Mouse (Mus musculus) cerebellum, adult 2 months (tissue): ENCODE measurements around the gene Mrpl51. TPM values are rescaled to one million over a fixed set of nuclear protein-coding genes. Genes with fewer than 3 reads are reported as not detected.

ENCODE experiments used
- DNase-seq, 2 experiments: peaks; one replicate each; pipeline ENCODE4 v3.0.0; 2021
- H3K27ac ChIP-seq: fragments of 200-500 bp; 2 replicates; pipeline ENCODE4 v1.5.1; 2012; ENCODE audit warnings: low read length, control low read depth, inconsistent platforms; ENCODE audit not compliant: insufficient read depth
- H3K27me3 ChIP-seq: fragments of 200-500 bp; 2 replicates; pipeline ENCODE4 v1.6.1; 2012; ENCODE audit warnings: inconsistent platforms, mild to moderate bottlenecking, low read length, moderate library complexity; ENCODE audit not compliant: control insufficient read depth, insufficient read depth
- H3K4me1 ChIP-seq: fragments of 200-500 bp; 2 replicates; pipeline ENCODE4 v1.6.1; 2011; ENCODE audit warnings: low read length; ENCODE audit not compliant: control insufficient read depth, insufficient read depth
- H3K4me3 ChIP-seq: fragments of 200-500 bp; replicated peaks from 2 replicates; pipeline ENCODE3; 2011; ENCODE audit warnings: mild to moderate bottlenecking, low read depth, low read length, control low read depth; ENCODE audit not compliant: insufficient read depth
- CTCF ChIP-seq: fragments of 200-500 bp; IDR thresholded peaks from 2 replicates; pipeline ENCODE4 v1.5.1; 2011; ENCODE audit warnings: low read depth, mild to moderate bottlenecking, control low read depth, low read length, moderate library complexity, borderline replicate concordance; ENCODE audit not compliant: insufficient read depth
- POLR2A ChIP-seq: fragments of 200-500 bp; IDR thresholded peaks from 2 replicates; pipeline ENCODE4 v1.6.1; 2011; ENCODE audit warnings: low read length, control low read depth, borderline replicate concordance; ENCODE audit not compliant: insufficient read depth
- WGBS: fragments of 180-500 bp; shearing (Covaris S2); methylation state at CpG from one replicate; pipeline ENCODE4 v1.1.7; 2018; 5-methylcytosine and 5-hydroxymethylcytosine counted together
- polyA plus RNA-seq: library from polyadenylated mRNA; depleted of rRNA; stranded (reverse); fragments of >200 nt; gene quantifications from 2 replicates; pipeline ENCODE4 v1.2.3, GENCODE M21; 2012

Mrpl51 gene
- polyA plus RNA-seq, 1 experiment: 70.4 TPM

DNA sequence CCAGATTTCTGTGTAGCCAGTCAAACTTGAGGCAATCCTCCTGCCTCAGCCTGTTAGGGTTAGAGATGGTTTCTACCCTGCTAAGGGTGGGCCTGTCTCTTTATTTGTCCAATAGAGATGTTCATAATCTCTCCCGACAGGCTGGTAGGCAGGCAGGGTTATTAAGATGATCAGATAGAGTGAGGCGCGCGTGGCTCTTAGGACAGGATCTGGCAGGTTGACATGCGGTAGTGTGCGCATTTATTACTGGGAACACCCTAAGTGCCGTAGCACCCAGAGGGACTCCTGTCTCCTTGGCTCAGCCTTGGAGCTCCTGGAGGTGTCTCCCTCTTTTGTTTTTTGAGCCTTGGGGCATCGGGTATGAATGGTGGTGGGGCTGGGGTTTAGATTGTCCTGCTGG is 36.3 kb upstream of the Mrpl51 start:
- WGBS: 84% methylated on average over 8 of the region's 8 CpGs
- DNase-seq: no peak
- Histone ChIP-seq H3K27ac (no peak overlapping the region), H3K4me1 (no peaks in the 10 kb centered on the region; the same call in none of the 2 replicates), H3K27me3 (no peaks in the 10 kb centered on the region), H3K4me3 (no peak overlapping the region)
- TF ChIP-seq POLR2A (no peak), CTCF (no peak)

DNA sequence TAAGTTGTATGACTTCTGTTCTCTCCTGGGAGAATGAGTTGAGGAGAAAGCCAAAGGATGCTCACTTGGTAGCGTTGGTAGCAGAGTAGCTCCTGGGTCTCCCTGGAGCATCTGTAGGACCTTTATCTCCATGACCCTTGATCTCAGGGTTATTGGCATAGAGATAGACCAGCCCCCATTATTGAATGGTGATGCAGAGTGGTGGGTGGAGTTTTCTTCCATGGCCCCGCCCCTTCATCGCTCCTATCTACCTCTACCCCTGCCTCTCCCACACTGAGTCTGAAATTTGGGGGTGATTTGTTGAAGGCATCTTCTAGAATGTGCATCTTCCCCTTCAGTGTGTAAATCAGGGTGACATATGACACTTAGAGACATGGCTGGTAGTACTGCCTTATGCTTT is 35.1 kb upstream of the Mrpl51 start:
- H3K4me1 ChIP-seq: peaks cover 11% of the 10 kb centered on the region
- TF ChIP-seq CTCF (no peak), POLR2A (no peak)
- 85% methylated on average over 3 of the region's 3 CpGs for WGBS
- H3K27me3 ChIP-seq: no peaks in the 10 kb centered on the region
- no peak overlapping the region for H3K4me3 ChIP-seq
- DNase-seq: no peak
- no peak overlapping the region for H3K27ac ChIP-seq

DNA sequence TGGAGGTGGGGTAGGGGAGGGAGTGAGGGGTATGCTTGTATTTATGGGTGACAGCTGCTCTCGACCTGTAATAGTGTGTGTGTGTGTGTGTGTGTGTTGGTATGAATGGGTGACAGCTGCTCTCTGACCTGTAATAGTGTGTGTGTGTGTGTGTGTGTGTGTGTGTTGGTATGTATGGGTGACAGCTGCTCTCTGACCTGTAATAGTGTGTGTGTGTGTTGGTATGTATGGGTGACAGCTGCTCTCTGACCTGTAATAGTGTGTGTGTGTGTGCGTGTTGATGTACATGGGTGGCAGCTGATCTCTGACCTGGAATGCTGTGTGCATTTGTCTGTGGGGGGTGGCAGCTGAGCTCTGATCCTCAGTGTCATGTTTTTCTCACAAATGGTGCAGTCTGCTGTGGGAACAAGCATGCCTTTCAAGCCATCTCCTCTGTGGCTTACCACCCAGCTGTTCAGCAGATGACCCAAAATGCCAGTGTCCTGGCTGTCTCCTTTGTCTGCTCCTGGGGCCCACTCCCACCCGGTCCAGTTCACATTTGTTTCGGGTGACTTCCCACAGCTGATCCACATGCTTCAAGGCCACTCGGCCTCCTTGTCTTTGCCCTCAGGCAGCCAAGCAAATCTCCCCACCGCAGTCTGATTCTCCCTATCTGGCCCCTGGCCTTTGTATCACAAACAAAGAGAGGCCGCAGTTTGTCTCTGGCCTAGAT is 34.5 kb upstream of the Mrpl51 start:
- Histone ChIP-seq H3K4me3 (no peak overlapping the region), H3K4me1 (peaks cover 11% of the 10 kb centered on the region), H3K27me3 (no peaks in the 10 kb centered on the region), H3K27ac (no peak overlapping the region)
- no peak for DNase-seq
- TF ChIP-seq CTCF (no peak), POLR2A (peak; percentile 3; the same call in 1 of the 2 replicates)
- 23% methylated on average over 7 of the region's 7 CpGs for WGBS

DNA sequence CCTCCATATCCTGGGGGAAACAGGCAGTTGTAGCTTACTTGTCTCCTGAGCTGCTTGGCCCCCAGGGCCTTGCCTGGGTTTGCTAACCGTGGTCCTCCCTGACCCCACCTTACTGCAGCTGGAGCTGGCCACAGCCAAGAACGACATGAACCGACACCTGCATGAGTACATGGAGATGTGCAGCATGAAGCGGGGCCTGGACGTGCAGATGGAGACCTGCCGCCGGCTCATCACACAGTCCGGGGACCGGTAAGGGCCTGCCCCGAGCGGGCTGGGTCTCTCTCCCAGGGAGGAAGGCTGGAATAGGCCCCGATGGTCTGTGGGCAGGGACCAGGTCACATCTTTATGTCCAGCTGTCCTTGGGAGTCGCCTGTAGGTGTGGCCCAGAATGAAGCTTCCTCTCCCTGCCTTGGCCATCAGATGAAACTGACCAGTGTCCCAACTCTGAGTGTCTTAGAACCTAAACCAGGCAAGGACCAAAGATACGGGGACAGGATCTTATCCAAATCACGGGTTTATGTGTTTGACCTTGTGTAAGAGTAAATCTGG is 32.6 kb upstream of the Mrpl51 start:
- Histone ChIP-seq H3K27me3 (no peaks in the 10 kb centered on the region), H3K27ac (no peak overlapping the region), H3K4me1 (peaks cover 11% of the 10 kb centered on the region), H3K4me3 (no peak overlapping the region)
- DNase-seq: no peak
- TF ChIP-seq POLR2A: no peak
- TF ChIP-seq CTCF: no peak
- 80% methylated on average over 15 of the region's 15 CpGs for WGBS

DNA sequence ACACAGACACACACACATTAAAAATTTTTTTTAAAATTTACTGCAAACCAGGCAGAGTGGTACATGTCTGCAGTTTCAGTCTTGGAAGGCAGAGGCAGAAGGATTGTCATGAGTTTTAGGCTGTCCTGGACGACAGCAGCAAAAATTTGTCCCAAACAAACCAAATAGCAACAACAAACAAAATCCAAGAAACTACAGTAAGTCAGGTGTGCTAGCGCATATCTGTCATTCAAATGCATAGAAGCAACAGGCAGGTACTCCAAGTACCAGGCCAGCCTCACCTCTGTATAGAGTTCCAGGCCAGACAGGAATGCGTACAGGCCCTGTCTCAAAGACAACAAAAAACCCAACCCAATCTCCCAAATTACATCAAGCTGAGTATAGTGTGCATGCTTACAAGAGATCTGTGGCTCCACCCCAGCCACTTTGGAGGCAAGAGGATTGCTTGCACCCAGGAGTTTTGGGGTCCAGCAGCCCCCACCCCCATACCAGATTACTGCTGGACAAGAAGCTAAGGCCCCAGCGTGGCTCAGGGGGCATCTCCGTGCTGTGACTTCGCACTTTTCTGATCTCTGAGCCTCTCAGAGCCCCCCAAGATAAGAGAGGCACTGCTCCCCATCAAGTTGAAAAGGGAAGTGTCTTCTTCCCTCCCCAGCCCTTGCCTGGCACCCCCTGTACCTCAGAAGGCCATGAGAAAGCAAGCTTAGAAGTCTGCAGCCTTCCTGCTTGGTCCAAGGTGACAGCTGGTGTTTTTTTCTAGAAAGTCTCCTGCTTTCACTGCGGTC is 31.6 kb upstream of the Mrpl51 start:
- no peak for DNase-seq
- Histone ChIP-seq H3K4me3 (no peak overlapping the region), H3K4me1 (peaks cover 11% of the 10 kb centered on the region), H3K27me3 (no peaks in the 10 kb centered on the region), H3K27ac (no peak overlapping the region)
- 69% methylated on average over 7 of the region's 7 CpGs for WGBS
- TF ChIP-seq POLR2A: no peak
- no peak for TF ChIP-seq CTCF

DNA sequence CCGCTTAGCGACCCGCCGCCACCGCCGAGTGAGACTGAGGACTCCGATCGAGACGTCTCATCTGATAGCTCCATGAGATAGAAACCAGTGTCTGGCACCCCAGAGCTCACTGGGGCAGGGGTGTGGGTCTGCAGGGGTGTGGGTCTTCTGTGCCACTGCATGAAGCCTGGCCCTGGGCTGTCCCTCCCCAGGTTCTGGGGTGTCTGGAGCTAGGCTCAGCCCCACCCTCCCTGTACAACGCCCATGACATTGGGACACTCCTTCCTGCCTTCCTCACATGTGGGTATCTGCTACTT is 31.1 kb upstream of the Mrpl51 start:
- no peak overlapping the region for H3K4me3 ChIP-seq
- H3K27ac ChIP-seq: no peak overlapping the region
- TF ChIP-seq POLR2A: no peak
- no peak for TF ChIP-seq CTCF
- peak in 1 of 2 experiments; percentile 47 for DNase-seq
- H3K4me1 ChIP-seq: peaks cover 11% of the 10 kb centered on the region
- 7% methylated on average over 10 of the region's 10 CpGs for WGBS
- no peaks in the 10 kb centered on the region for H3K27me3 ChIP-seq

DNA sequence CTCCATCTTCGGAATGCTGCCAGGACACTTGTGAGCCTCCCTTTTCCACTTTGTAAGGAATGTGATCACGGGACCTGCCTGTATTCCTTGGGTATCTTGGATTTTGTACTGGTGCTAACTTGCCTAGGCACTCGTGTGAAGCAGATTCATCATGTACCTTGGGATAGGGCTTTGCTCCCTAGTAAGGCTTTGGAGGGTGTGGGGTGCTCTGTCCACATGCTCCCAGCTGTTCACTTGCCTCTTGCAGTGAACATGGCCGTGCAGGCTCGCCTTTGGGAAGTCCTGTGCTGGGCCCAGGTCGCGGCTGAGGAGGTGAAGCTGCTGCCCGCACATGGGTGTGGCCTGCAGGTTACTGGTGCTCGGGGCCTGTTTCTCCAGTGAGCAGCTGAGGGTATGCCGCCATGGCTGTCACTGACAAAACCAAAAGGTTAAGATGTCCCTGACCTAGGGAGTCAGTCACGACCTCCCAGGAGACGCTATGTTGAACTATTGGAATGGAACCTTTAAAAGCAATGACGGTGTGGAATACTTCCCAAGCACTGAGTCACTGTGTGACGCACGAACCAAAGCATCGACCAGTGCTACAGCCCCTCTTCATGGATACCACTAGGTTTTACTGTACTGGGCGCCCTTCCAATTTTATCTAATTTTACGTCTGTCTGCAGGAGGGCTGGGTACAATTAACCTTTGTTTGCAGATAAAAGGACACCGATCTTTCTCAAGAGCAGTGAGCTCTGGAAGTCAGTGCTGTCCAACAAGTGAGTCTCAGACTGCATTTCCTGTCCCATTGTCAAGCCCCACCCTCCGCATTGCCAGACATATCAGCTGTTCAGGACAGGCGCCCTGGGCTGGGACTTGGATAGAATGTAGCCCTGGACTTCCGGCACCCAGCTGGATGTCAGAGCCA is 30.5 kb upstream of the Mrpl51 start:
- Histone ChIP-seq H3K4me1 (peaks cover 11% of the 10 kb centered on the region), H3K4me3 (no peak overlapping the region), H3K27me3 (no peaks in the 10 kb centered on the region), H3K27ac (0 out of 2 replicates have a peak overlapping the region, but pooled peaks have one; percentile 23)
- TF ChIP-seq CTCF (0 out of 2 replicates have a peak, but pooled peaks have one; percentile 2), POLR2A (peak; percentile 31; the same call in 1 of the 2 replicates)
- 22% methylated on average over 22 of the region's 22 CpGs for WGBS
- peak; percentile 49 to 53 for DNase-seq
